Mouse (Mus musculus): Measurements from ENCODE around the gene Ank2.

Ank2 gene

DNA sequence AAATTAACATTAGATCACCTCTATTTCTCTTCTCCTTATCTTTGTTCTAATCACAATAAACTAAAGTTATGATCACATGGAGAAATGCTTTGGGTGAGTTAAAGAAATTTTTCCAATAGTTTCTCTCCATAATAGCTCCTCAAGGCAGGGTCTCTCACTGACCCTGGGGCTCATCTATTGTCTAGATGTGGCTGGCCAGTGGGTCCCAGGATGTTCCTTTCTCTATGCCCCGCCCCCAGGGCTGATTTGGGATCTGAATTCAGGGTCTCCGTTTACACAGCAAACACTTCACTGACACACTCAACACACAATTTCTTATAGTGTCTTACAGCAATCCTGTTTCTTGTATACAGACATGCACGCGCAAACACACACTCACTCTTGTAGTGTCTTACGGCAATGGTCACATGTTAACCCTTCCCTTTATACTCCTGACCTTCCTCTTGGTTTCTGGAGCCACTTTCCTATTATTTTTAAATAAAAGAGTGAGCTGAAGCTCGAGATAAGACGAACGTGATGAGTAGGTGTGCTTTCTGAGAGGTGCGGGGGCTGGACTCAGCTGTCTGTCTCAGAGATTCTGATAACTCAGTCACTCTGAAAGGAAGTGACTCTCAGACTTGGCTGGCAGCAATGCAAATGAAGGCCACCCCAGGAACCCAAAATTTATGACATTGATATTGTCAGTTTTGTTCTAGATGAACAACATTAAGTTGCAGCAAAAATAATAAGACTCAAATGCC, 204.4 kb downstream of the Ank2 start:
- in situ Hi-C loops (cut with MboI, MseI), result no loop called here

DNA sequence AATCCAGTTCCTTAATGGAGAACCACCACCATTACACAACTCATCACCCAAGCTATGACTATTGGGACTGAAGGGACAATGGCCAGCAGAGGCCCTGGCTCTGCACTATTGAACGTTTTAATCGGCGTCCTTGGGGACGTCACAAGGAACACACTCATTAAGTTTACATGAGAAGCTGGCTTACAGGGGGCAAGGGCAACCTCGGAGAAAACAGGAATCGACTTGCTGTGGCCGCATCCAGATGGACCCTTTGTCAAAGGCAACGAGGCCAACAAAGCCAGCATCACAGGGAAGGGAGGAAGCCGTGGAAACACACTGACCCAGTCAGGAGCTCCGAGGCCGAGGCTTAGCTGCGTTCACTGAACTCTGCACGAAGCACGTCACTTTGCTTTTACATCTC, 205.1 kb downstream of the Ank2 start:
- in situ Hi-C loops (cut with MboI, MseI), result no loop called here

DNA sequence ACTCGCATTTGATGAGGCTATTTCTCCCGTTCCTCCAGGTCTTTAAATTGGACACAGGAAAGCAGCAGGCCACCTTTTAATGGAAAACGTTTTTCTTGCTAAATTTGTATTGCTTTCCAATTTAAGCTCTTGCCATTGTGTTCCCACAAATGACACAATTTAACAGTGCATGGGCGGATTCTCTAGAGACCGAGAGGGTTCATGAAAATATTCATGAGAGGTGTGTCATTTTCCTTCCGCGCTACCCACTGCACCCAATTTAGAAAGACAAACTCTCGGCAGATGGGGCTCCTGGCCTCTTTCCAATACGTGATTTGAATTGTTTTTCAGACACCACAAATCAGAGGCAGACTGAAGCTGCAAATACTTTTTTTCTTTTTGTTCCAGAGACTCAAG, 205.7 kb downstream of the Ank2 start:
- in situ Hi-C loops (cut with MboI, MseI), result no loop called here

DNA sequence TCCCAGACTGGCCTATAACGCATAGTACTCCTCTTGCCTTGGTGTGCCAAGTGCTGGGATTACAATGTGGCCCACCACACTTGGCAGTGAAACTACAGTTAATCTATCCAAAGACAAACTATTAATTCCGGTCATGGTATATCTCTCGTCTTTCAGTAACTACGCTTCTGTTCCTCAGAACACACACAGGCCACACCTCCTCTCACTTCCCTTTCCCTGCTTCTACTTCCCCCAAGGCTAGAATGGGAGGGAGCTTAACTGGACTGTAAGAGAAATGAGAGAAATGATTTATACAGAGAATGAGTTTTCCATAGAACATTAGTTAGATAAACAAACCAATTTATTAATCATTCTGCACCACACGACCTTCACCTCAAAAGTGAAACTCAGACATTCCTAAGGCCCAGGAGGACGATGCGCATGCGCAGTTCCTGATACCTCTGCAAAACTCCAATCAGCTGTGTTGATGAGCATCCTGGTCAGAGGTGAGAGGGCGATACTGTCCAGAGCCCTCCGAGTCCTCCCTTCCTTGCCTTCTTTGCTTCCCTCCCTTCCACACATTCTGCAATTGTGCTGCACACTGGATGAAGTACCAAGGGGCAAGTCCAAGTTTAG, 206.2 kb downstream of the Ank2 start:
- in situ Hi-C loops (cut with MboI, MseI), result no loop called here

DNA sequence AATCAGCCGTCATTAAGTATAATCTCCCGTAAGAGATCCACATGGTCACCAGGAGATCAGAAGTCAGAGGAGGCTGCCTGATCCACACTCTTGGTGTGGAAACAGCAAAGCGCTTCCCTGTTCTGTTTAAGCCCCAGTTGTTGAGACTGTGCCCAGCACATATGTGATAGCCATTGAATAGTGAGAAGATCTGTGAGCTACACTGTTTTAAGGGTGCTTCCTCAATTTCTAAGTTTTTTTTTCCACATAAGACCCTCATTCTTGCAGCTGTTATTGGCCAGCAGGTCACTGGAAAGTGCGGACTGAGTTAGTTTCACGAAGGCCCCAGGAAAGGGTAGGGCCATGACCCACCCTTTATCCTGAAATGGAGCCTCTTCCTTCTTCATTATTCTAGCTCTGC, 216.9 kb downstream of the Ank2 start:
- in situ Hi-C loops (cut with MboI, MseI), result no loop called here

DNA sequence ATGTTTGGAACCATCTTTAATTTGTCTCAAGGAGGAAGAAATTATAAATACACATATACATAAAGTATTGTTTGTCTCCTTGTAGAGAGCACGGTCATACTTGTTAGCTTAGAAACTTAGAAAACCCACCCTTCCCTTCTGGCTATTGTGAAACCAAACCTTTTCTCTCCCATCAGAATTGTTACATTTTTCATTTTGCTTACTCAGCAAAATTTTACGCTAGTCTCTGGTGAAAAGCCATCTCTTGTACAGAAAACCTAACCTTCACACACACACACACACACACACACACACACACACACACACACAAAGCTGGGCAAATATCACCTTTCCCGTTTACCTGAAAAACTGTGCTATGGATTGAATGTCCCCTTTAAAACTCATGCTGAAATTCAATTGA, 217.8 kb downstream of the Ank2 start:
- in situ Hi-C loops (cut with MboI, MseI), result no loop called here

DNA sequence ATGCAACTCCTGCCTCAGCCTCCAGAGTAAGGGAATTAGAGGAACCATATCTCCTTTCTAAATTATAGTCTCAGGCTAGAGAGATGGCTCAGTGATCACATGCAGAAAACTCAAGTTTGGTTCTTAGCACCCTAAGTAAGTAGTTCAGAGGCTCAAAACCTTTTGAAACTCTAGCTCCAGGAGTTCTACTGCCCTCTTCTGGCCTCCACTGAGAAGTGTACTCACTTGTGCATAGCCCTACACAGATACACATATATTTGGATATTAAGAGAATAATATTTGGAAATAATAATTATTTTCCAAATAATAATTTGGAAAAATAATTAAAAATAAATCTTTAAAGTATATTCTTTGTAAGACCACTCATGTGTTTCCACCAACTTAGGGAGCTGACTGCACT, 218.8 kb downstream of the Ank2 start:
- in situ Hi-C loops (cut with MboI, MseI), result no loop called here

DNA sequence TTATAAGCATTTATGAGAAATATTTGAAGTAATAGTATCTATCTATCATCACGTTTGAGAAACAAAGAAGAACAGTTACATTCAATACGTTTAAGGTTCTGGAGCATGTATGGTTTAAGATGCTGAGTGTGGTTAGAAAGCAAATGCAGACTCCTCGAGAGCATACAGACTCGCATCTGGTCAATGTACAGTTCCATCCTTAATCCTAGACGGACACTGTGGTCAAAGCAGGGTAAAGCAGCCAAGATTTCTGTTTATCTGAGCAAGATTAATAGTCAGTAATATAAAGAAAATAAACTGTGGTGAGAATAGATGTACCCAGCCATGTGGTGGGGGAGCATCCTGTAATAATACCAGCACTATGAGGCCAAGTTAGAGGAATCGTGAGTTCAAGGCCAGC, 223.2 kb downstream of the Ank2 start:
- in situ Hi-C loops (cut with MboI, MseI), result no loop called here

DNA sequence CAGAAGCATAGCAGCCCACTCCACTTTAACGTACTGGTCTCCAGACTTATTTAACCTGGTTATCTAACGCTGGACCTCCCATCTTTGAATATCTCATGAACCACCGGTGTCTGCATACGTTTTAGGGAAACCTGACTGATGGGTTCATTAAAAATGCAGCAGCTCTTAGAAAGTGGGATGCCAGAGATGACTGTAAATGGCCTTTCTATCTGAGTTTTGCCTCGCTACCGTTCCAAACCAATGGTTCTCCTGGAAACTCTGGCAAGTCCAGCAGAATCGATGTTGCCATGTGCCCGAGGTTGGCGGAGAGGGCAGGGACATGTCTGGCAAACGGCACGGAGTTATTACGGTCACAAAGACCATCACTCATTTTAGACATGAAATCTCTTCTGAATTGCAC, 226.3 kb downstream of the Ank2 start:
- in situ Hi-C loops (cut with MboI, MseI), result no loop called here

DNA sequence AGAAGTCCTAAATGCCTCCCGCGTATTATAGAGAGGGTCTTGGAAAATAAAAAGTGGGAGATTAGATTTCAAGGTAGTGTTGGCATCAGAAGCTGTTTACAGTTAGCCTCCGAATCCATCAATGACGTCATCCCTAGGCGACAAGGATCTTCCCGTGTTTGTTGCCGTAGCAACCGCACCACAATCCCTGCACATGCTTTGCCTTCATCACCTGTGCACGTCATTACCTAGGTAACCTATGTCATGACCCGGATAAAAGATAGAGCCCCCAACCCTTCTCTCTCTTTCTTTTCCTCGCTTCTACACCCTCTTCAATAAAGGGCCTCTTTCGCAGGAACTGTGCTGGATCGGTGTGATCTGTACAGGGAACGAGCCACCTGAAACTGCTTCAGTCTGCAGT, 229.5 kb downstream of the Ank2 start:
- in situ Hi-C loops (cut with MboI, MseI), result no loop called here

DNA sequence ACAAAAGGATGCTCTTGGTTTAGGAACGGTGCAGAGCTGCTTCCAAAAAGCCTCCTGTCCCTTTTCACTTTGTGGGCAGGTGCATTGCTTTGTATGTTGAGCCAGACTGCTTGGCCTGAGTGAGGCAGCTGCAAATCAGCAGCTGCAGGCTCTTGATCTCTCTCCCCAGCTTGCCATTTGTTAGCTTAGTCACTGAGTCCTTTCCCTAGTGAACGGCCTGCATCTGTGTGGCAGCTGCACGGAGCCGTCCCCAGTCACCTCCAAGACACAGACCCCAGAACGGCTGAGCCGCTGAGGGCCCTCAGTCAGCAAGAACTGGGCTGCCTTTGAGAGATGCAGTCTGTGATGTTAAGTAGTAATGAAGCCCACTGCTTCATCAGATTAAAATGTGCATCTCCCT, 231.3 kb downstream of the Ank2 start:
- in situ Hi-C loops (cut with MboI, MseI), result no loop called here

DNA sequence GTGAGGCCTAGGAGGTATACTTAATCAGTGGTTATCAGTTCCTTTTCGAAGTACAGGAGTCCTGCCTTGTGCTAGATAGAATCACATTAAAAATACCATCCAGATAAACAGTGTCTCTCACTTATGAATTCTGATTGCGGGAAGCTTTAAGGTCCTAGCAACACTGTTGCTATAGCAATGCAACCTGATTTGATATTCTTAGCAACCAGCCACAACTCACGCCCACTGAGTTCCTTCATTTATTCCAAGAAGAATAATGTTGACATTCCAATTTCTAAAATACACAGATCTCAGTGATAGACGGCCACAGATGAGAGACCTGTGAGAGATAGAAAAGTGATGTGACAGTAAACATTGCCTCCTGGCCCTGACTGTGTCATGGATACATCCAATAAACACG, 233.4 kb downstream of the Ank2 start:
- in situ Hi-C loops (cut with MboI, MseI), result no loop called here

DNA sequence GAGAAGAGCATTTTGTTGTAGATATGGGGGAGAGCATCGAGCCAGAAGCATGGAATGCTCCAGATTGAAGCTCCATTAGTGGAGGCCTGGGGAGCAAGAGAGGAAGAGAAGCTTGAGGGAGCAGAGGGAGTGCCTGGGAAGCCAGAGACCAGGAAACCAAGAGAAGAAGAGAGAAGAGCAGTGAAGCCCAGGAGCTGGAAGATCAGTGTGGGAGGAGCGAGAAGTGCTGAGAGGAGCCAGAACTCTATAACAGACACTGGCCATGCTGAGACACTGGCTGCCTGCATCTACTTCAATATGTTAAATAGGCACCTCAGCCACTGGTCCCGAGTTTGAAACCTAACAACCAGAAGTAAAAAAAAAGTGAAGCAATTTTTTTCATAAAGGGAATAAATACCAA, 234.0 kb downstream of the Ank2 start:
- in situ Hi-C loops (cut with MboI, MseI), result no loop called here

DNA sequence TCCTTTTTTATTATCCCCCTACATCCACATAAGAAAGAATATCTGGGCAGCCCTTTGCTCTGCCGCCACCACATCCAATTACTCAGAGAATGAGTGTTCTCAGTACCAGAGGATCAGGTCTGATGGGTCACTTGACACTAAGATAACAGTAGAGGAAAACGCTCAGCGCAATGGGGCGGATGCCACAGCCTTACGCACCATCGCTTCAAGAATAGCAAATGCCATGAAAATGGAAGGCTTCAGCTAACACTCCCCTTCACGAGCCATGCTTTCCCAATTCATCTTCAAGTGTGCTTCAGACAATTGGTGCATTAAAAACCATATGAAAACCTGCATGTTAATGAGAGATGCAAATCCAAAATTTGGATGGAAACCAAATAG, 238.4 kb downstream of the Ank2 start:
- in situ Hi-C loops (cut with MboI, MseI), result no loop called here

DNA sequence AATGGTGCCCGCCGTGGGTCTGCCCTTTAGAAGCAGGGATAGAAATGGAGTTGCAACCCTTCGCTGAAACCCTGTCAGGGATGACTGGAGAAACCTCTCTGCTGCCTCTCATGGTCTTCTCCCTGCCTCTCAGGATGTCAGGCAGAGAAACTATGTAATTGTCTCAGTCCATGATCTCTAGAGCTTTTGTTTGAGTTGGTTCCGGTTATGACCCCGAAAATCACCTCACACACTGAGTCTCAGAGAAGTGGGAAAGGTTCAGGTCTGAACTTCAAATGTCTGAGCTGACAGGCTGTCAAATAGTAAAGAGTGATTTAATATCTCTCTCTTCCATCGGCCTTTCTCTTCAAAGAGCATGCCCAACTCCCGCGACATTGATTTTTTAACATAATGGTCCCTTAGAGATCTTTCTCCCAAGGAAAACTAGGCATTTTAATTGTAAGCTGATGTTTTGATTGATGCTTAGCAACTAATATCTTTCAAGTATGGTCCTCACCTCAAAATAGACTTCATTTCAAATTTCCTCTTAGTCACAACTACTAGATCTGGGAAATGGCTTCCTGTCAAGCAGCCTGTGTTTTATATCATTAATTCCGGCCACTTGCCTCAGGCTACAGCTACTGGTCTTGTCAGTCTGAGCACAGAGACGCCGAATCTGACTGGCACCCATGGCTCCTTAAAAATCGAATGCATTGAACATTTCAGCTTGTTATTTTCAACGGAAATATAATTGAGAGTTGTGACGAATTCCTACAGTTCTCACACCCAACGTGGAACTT, 239.0 kb downstream of the Ank2 start:
- in situ Hi-C loops (cut with MboI, MseI), result no loop called here

DNA sequence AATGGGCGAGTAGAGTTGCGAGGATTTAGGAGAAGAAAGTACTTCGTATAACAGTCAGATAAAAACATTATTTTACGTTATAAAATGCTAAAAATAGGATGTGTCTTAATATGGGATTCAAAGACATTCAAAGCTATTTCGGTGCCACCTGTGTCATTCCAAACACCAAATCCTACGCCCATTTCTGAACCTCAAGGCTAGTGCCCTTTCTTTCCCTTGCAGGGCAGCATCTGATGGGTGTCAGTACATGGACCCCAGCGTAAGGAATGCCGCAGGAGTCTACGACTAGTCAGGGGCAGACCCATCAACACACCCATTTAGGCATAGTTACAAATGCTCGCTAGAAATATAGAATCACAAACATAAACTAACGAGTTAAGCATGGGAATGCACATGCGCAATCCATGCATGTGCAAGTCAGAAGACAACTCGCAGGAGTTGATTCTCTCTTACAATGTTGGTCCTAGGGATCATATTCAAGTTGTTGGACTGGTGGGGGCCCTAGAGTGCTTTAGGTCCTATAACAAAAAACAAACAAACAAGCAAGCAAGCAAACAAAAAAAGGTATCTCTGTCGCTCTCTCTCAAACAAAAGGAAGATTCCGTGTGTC, 240.6 kb downstream of the Ank2 start:
- in situ Hi-C loops (cut with MboI, MseI), result no loop called here

DNA sequence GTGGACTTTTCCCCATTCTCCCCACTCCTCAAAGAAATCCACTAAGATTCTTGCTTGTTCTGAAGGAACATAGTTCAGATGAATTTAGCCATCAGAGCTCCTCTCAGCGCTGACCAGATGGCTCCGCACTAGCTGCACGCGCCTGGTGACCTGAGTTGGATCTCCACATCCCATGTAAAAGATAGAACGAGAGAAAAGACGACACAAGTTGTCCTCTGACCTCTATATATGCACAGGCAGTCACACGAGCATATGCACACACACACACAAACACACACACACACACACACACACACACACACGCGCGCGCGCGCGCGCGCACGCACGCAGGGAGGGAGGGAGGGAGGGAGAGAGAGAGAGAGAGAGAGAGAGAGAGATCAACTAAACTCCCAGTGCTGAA, 241.2 kb downstream of the Ank2 start:
- in situ Hi-C loops (cut with MboI, MseI), result no loop called here

DNA sequence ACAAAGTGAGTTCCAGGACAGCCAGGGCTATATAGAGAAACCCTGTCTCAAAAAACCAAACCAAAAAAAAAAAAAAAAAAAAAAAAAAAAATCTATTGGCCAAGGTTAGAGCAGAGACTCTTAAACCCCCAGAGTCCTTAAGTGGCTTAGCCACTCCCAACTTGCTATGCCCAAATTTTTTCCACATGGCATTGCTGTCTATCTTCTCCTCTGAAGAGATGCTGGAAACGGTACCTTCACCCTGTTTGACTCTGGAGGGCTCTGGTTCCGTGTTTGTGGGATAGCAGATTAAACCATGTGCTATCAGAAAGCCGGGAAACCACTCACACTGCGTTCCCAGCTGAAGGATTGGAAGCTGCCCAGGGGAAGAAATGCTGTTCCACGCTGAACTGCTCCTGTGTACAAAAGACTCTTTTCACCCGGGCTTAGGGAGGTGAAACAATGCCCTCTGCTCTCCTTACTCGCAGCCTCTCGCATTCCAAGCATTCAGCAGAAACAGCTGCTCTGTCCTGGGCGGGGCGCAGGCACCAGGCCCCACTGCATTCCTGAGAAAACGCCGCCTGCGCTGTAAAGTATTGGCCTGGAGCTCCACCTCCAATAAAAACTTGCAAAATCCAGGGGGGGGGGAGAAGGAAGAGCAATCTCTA, 241.7 kb downstream of the Ank2 start:
- in situ Hi-C loops (cut with MboI, MseI), result no loop called here

DNA sequence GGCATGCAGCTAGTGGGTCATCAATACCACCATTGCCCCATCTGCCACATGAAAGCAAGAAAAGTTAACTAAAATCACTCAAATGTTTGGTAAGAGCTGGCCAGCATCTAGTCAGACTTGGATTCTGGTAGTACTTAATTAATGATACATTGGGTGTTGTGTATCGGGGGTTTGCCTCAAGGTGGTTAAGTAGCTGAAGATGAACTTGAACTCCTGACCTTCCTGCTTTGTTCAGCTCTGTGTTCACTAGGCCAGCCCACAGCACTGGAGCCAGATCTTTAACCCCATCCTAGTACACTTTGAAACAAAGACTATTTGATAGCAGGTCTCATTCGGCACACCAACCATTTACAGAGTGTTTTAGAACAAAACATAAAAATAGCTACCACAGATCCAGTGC, 242.5 kb downstream of the Ank2 start:
- in situ Hi-C loops (cut with MboI, MseI), result no loop called here

DNA sequence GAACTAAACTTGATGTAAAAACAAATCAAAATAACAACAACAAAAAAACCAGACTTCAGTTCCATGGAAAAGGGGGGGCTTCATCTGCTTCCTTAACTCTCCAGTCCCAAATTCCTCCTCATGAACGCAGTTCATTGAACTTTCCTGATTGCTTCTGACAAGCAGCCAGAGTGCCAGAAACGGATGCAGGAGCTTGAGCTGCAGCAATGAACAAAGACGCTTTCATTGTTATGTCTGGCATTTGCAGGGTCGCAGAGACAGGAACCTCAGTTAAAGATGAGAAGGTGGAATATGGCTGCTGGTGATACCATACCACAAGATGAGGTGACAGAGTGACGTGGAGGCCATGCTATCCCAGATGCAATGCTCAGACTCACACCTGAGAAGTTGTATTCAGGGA, 248.2 kb downstream of the Ank2 start:
- in situ Hi-C loops (cut with MboI, MseI), result no loop called here

DNA sequence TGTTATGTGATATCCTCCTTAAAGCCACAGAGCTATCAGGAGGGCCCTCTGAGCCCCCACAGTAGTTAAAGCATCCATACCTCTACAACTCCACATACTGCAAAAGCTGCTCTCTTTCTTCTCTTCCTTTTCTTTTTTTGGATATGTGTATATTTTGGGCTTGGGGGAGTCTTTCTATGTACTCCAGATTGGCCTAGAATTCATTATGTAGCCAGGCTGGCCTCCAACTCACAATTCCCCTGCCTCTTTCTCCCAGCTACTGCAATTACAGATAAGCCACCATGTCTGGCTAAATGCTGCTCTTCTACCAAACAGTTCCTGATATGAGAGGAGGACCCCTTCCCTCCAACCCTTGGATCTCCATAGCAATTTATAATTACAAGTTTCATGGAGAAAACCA, 250.5 kb downstream of the Ank2 start:
- in situ Hi-C loops (cut with MboI, MseI), result no loop called here
